Mouse (Mus musculus): ENCODE results near the gene Cnot11.

Cnot11 gene

DNA sequence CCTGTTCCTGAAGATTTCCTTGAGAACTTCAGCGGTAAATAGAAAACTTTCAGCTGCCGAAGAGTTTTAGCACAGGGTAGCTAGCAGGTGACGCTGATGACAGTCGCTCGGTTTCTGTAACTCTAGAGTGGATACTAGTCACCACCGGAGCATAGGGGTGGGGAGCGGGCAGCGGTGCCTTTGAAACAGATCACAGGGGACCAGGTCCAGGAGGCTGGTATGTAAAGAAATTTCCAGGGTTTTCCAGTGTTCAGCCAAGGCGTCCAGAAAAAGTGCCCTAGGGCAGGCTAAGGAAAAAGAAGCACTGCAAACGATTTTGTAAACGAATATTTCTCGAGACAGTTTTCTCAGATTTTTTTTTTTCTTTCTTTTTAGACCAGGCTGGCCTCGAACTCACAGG lies at the start of gene Cnot11:
Cnot11 (plus strand) TSS at position 162 of the 400 bp plus-strand sequence.
- DNase-seq (ENCODE audit: low read depth, low spot score) = no peak

DNA sequence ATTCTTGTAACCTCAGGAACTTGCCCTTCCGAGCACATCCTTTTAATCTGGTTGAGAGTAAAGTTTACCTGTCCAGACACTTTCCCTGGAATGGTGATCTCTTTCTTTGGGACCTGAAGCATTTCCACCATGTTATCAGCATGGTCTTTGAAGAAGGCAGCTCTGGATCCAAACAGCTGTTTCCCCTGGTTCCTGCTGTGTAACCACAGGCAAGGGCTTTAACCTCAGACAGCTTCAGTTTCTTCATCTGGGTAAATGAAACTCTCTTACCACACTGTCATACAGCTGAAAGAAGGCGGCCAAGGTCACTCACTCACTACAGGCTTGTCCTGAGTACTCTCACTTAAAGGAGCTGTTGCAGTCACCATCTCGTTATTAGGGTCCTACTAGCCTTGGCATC lies 47.4 kb upstream of the Cnot11 start:
- DNase-seq (ENCODE audit: low read depth, low spot score) = no peak

DNA sequence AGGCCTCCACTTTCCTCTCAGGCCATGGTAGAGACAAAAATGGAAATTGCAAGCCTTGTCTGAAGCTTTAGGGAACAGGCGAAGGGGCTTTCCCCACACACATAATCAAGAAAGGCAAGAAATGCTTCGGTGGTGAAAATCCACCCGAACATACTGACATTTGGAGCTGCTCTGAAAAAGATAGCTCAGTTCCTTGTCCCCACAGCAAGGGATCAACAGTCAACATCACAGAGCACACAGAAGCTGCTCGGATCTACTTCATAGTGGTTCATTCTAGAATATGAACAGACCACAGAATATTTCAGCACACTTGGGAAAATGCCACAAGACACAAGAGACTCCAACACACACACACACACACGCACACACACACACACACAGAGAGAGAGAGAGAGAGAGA lies 41.6 kb upstream of the Cnot11 start:
- DNase-seq (ENCODE audit: low read depth, low spot score) = no peak

DNA sequence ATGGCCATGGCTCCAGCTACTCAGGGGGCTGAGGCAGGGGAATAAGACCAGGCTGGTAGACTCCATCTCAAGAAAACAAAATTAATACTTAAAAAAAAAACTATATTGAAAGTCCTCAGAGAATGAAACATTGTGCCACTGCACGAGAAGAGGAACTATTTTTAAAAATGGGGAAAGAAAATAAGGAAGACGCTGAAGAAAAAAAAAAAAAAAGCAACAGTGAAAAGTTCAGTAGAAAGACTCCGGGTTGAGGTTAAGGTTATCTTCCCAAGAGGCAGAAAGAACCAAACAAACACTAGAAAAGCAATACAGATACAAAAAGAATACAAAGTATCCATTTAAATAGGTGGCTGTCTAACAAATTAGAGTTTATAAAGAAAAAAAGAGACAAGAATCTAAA lies 41.1 kb upstream of the Cnot11 start:
- DNase-seq (ENCODE audit: low read depth, low spot score) = no peak

DNA sequence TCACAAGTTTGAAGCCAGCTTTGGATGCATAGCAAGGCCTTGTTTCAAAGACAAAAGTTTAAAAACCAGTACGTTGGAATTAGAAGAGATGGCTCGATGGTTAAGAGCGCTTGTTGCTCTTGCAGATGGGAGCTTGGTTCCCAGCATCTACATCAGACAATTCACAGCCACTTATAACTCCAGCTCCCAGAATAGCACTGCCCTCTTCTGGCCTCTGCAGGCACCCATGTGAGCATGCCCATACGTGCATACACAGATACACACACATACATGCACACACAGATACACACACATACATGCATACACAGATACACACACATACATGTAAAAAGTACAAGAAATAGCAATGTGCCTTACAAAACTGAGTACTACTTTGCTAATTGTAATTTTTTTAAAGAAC lies 37.8 kb upstream of the Cnot11 start:
- DNase-seq (ENCODE audit: low read depth, low spot score) = peak; percentile 34

DNA sequence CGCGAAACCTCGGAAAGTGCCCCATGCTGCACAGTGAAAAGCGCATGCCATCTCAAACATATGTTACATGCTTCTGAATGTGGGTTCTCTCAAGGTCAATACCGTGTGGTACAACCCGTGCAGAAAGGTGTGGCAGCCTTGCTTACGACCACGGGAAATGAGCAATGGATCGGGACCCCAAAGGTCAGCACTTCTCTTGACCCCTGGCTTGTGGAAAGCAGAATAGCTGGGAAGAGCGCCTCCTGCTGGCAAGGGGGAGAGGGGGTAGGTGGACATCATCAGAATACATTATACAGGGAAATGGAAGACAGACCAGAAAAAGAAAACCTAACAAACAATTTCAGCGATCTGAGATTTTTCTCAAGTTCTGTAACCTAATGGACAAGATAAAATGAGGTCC lies 37.0 kb upstream of the Cnot11 start:
- peak; percentile 63 for DNase-seq (ENCODE audit: low read depth, low spot score)

DNA sequence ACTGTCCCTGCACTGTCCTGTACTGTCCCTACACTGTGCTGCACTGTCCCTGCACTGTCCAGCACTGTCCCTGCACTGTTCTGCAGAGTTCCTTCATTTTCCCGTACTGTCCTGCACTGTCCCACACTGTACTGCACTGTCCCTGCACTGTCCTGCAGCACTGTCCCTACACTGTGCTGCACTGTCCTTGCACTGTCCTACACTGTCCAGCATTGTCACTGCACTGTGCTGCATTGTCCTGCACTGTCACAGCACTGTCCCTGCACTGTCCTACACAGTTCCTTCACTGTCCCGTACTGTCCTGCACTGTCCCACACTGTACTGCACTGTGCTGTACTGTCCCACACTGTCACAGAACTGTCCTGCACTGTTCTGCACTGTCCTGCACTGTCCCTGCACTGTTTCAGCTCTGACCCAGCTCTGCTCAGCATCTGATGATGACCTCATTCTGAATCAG lies 35.3 kb upstream of the Cnot11 start:
- no peak for DNase-seq (ENCODE audit: low read depth, low spot score)

DNA sequence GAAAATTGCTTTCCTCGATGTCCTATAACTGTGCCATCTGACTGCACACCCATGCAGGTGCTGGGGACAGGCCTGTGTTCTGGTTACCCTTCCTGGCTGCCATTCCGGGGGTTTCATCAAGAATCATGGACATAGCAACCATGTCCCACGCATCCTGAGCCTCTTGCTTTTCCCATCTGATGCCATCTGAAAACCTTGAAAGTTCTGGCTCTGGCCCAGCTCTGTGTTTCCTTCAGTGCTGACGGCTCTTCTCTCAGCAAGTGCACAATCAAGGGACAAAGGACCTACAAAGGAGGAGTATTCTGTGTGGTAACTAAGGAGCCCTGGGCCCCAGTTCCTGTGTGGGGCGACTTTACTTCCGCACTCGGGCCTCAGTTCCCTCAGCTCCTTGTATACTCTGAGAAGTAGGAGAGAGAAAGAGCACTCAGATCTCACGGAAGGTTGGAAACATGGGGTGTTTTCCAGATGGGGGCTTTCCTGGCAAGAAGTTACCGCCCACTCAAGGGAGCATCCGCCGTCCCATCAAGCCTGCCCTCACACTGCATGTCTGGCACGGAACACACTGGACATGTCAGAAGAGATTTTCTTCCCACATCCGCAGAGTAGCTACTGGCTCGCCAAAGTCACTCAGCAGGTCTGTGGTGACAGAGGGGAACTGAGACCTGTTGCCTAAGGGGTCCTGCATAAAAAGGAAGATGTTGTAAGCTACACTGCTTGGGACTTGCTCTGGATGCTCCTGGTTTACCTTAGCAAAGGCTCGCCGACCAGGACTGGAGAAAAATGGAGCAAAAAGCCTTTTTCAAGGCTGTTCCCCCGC lies 31.8 kb upstream of the Cnot11 start:
- peak; percentile 20 for DNase-seq (ENCODE audit: low read depth, low spot score)

DNA sequence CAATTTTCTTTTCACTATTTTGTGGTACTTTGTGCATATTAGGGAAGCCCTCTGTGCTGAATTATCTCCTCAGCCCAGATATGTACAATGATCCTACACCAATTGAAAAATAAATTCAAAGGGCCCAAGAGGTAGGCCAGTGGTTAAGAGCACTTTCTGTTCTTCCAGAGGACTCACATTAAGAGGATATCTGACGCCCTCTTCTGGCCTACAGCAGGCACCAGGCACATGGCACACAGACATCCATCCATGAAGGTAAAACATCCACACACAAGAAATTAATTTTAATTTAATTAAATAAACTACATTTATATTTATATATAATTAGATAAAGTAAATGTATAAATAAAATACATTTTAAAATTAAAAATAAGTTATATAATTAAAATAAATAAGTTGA lies 30.5 kb upstream of the Cnot11 start:
- peak; percentile 46 for DNase-seq (ENCODE audit: low read depth, low spot score)

DNA sequence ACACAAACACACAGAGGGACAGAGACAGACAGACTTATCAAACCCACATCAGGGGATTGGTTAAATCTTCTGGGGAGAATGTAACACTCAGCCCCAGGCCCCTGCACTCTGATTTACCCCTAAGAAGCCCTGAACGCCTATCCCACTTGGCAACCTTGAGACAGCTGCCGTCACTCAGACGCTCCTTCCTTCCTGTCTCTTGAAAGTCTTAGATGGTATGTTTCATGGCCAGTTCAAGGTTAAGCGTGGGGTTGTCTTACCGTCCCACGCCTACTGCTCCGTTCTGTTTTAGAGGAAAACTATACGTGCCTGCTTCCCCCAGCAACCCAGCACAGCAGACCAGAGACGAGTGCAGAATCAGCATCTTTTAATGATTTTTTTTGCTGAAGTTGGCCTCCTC lies 29.2 kb upstream of the Cnot11 start:
- DNase-seq (ENCODE audit: low read depth, low spot score) = peak; percentile 37

DNA sequence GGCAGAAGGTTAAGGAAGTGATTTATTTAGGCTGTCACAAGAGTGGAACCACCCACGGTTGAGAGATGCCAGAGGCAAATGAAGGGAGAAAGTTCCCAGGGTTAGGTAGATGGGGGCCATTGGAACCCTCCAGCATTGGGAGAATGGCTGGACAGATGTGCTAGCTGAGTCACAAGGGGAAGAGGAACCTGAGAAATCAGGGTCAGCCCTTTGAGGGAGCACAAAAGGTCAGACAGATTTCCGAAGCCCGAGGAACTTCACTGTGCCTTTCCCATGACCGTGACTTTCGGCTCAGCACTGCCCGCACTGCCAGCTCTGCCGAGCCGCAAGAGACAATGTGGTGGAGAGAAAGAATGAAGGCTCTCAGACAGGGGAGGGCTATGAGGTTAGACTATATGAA lies 23.0 kb upstream of the Cnot11 start:
- no peak for DNase-seq (ENCODE audit: low read depth, low spot score)

DNA sequence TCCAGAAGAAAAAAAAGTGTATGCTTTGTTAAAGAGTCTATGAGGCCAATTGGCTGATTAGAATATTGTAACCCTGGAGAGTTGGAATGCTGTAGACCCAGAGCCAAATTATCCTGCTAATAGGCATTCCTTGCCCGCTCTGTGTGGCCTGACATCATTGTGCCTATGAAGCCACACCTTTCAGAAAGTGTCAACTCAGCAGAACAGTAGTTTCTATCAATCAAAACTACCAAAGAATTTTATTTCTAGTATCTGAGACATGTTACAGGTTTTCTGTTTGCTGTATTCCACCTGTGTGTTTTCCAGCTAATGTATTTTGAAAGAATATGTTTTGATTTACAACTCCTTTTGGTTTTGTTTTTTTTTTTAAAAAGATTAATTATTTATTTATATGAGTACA lies 22.6 kb upstream of the Cnot11 start:
- peak; percentile 24 for DNase-seq (ENCODE audit: low read depth, low spot score)

DNA sequence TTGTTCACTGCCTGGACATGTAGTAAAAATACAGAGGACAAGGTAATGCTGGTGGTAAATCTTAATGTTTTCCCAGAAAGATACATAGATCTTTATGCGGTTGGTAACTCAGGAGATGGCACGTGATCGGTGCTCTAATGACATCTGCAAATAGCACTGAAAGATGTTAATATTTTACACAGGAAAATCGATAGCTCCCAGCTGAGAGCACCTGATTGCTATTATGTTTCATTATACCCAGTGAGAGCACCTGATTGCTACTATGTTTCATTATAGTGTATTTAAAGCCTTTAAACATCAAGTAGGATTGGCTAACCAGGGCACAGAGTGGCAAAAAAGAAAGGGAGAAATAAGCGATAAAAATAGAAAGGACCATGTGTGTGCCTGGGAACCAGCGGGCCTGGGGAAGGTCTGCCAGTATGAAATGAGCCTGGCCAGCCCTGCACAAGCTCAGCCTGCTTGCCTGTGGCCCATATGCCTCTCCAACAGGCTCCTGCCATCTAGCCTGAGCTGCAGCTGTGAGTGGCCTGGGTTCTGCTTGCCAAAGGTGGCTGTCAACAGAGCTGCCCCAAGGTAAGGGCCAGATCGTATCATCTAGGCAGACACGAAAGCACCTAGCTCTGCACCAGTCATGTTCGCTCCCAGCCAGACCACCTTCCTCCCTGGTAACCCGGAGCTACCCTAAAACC lies 19.3 kb upstream of the Cnot11 start:
- DNase-seq (ENCODE audit: low read depth, low spot score) = no peak

DNA sequence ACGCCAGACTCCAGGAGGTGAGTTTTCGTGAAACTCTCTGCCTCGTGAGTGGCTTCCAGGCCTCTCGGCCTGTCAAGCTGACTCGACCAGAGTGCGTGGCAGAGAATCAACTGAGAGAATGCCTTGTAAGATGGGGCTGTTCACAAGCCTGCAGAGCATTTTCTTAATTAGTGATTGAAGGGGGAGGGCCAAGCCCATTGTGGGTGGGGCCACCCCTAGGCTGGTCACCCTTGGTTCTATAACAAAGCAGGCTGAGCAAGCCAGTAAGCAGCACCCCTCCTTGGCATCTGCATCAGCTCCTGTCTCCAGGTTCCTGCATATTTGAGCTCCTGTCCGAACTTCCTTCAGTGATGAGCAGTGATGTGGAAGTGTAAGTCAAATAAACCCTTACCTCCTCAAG lies 13.5 kb upstream of the Cnot11 start:
- peak; percentile 57 for DNase-seq (ENCODE audit: low read depth, low spot score)

DNA sequence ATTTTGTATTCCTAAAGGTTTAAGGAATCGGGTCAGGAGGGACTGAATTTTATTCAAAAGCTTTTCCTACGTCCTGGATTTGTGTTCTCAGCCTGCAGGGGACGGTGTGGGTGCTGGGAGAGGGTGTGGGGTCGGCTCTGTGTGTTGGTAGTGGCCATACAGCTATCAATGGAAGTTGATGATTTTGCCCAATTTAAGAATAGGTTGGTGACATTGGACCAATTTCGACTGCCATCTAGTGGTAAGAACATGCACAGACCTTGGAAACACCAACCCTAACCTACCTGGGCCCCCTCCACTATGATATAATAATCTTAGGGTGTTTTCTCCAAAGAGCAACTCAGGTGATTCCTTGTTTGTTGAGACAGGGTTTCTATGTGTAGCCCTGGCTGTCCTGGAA lies 12.3 kb upstream of the Cnot11 start:
- DNase-seq (ENCODE audit: low read depth, low spot score) = peak; percentile 60

DNA sequence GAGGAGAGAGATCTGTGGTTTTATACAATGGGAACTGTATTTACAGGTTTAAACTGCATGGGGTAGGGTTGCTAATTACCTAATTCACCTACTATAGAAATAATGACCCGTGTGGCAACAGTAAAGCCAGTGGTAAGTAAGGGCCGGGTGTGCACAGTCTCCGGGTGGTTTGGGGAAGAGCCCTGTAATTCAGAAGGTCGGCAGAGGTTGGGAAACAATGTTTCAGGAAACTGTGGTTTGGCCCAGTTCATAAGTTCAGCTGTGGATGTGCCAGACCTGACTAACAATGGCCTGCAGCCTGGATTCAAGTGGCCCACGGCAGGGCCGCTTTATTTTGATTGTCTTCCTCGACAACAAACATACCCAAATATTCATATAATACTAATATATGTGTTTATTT lies 9.0 kb upstream of the Cnot11 start:
- no peak for DNase-seq (ENCODE audit: low read depth, low spot score)

DNA sequence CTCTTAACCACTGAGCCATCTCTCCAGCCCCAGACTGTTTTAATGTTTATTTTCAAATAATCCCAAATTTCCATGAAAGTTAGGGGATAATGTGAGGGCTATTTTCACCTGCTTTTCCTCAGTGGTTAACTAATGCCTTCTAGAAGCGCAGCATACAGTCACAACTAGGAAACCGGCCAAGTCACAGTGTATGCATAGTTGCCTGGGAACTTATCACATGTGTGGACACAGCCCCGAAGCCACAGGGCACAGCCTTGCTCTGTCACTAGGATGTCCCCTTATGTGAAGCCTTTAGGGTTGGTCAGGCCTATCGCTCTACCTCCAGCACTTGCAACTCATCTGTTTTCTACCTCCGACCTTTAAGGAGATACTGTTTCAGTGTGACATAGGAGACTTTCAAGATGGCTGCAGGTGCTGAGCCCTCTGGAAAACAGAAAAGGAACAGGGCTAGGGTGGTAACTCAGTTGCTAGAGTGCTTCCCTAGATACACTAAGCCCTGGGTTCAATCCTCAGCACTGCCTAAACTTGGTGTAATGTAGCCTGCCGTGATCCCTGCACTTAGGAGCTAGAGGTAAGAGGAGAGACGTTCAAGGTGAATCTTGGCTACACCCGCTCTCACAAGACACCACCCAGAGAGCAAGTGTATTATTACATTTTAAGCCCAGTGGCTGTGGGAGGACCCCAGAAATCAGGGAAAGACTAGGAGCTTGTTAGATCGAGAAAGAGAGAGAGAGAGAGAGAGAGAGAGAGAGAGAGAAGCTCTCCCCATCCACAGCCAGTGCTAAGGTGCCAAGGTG lies 8.2 kb upstream of the Cnot11 start:
- no peak for DNase-seq (ENCODE audit: low read depth, low spot score)

DNA sequence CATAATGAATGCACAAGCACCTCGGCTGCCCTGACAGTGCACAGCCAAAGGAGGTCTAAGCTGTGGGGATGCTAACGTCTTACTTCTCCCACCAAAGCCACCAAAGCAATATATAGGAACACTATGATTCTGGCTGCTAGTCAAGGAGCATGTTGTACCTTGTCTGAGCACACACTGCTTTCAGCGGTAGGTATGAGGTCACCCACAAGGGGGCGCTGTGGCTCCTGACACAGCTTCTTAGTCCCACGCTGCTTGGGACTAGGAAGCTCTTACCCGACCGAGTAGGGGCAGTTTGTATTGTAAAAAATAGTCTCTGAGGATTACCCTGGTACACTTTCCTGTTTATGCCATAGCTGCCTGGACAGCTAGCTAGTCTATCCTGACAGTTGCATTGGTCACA lies 7.4 kb upstream of the Cnot11 start:
- DNase-seq (ENCODE audit: low read depth, low spot score) = peak; percentile 87

DNA sequence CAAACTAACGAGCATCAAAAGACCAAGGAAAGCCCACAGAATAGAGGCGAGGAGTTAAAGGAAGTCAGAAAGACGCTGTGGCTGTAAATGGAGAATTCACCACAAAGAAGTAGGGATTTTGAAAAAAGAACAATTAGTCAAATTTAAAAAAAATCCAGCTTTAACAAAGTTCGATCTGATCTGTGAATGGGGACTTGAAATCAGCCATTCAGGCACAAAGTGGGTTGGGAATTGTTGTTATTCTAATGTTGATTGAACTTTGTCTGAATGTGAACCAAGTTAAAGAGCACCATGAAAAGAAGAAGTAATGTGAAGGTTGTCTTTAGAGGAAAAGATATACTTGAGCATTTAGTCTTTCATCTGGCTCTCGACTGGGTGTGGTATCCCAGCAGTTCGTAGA lies 6.5 kb upstream of the Cnot11 start:
- peak; percentile 45 for DNase-seq (ENCODE audit: low read depth, low spot score)

DNA sequence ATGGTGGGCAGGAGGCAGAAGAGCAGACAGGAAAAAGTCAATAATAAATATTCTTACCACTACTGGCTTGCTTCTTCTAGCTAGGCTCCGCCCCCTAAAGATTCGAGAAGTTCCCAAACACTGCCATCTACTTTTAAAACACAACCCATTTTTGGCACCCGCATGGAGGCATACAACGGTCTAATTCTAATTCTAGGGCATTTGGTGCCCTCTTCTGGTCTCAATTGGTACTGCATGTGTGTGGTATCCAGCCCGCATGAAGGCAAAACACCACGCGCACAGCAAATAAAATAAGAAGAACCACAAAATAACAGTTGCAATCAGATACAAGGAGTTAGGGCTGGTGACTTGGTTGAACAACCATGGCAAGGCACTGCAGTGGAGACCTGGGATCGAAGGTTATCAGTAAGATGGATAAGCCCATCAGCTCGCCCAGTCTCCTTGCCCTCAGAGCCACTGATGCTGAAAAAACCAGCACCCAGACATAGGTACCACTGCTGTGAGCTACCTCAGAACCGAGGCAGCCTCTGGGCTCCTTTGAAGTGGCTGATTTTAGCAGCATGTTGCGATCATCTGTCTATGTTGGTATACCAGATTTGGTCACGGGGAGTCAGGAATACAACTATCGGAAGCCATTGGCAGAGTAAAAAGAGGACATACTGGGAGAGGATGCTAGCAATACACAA lies 4.4 kb upstream of the Cnot11 start:
- DNase-seq (ENCODE audit: low read depth, low spot score) = peak; percentile 88

DNA sequence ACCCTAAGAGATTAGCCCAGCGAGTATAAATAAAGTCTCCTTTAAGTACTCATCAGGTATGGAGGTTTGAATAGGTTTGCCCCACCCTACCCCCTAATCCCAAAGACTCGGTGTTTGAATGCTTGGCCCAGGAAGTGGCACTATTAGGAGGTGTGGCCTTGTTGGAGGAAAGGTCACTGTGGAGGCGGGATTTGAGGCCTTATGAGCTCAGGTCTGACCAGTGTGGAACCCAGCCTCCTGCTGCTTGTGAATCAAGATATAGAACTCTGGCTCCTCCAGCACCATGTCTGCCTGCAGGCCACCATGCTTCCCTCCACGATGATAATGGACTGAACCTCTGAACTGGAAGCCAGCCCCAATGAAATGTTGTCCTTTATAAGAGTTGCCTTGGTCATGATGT lies 3.8 kb upstream of the Cnot11 start:
- peak; percentile 41 for DNase-seq (ENCODE audit: low read depth, low spot score)

DNA sequence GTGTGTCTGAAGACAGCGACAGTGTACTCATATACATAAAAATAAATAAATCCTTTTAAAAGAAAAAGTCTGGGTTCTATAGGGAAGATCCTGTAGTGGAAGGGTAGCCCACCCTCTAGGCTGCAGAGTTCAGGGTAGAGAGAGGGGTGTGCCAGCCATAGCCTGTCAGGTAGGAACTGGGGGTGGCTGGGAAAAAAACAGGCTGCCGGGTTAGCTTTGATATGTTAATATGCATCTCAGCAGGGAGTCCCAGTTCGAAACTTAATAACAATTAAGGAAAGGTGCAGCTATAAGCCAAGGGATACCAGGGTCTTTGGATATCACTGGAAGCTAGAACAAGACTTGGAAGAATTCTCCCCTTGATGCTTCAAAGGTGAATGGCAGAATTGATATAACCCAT lies 875 bp upstream of the Cnot11 start:
- DNase-seq (ENCODE audit: low read depth, low spot score) = peak; percentile 59

Data from R1 (cell line).